Mouse (Mus musculus) layer of hippocampus, adult 9-11 months (tissue): ENCODE data around the gene Fam171a2.
"Not testable (repeated sequence)": the region's sequence is repeated elsewhere in the genome, so short reads cannot be mapped to it uniquely, and the experiment has no call there.

Source experiments
- DNase-seq: peaks from one replicate; pipeline ENCODE4 v3.0.0; 2022

Fam171a2 gene

GRCm38 (mm10) chr11:102392441-102393237 lies 54.8 kb downstream of the Fam171a2 start:
- DNase-seq, result no peak

- DNase-seq, result not testable (repeated sequence)
These were observed 58.0 kb downstream of the Fam171a2 start for GRCm38 (mm10) chr11:102389436-102389835.
